Mouse (Mus musculus): ENCODE measurements at regions not wholly inside any gene's neighbourhood (a gene's known extent, or its start where the extent isn't known, plus 50 kb on each side); places are given as distances from the start of the nearest gene placed in this dataset.

DNA sequence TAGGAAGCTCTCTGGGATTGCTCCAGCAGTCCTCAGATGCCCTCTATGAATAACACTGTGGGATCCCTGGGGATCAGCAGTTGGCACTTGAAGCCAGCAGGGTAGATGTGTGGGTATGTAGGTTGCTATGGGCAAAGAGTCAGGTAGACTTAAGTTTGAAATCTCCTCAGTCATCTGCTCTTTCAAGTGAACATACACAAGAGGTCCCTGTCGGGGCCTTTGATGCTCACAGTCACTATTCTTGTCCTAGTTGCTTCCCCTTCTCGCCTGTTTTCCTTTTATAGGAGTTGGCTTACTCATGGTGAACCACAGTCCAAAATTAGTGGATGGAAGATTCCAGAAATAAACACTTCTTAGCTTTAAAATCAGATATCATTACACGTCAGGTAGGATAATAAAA lies 92.2 kb upstream of the Bod1 start:
- Histone ChIP-seq H3K36me3 (replicated peaks in 1 of 2; ENCODE audit: control insufficient read depth in 1 of 2, insufficient read depth in 1 of 2, low read length in 1 of 2) (no peaks in the 10 kb centered on the region), H3K9me3 (replicated peaks; ENCODE audit: low read length) (peaks cover 12% of the 10 kb centered on the region), H3K4me1 (ENCODE audit: control insufficient read depth in 1 of 2, insufficient read depth in 2 of 2) (peaks cover 11 to 49% of the 10 kb centered on the region in 2 experiments; a peak in 3 of 4 replicates), H3K27ac (ENCODE audit: insufficient read depth, low read depth) (no peak overlapping the region), H3K79me2 (replicated peaks; ENCODE audit: control insufficient read depth, extremely low read depth, insufficient read depth, poor library complexity, severe bottlenecking) (no peaks in the 10 kb centered on the region), H3K4me3 (replicated peaks in 1 of 3; ENCODE audit: low read depth in 2 of 3, low read length in 2 of 3, poor library complexity in 1 of 3) (no peak overlapping the region), H3K9ac (ENCODE audit: insufficient read depth, low read depth) (no peak overlapping the region), H3K4me2 (ENCODE audit: insufficient read depth, low read depth, poor library complexity, severe bottlenecking) (no peak overlapping the region), H3K27me3 (replicated peaks) (no peaks in the 10 kb centered on the region)
- dilution Hi-C loops (cut with MboI; ENCODE audit: extremely low pct_ligation_motif_present, extremely low pct_unique_long_range_greater_than_20kb, low sequenced_read_pairs) (no loop called here), in situ Hi-C loops (cut with MboI; ENCODE audit: low pct_ligation_motif_present, low pct_unique_long_range_greater_than_20kb, low sequenced_read_pairs) (no loop called here)
- TF ChIP-seq EP300 (IDR thresholded peaks at IDR 0.05; ENCODE audit: low read length) = no peak
- no peak for TF ChIP-seq SIN3A (IDR thresholded peaks at IDR 0.05; ENCODE audit: low read length)
- no peak for TF ChIP-seq HCFC1 (IDR thresholded peaks at IDR 0.05; ENCODE audit: low read depth, low read length)
- TF ChIP-seq MEF2A (IDR thresholded peaks at IDR 0.05; ENCODE audit: borderline replicate concordance, low read depth, low read length) = peak; percentile 20; the same call in 1 of the 2 replicates
- no peak for TF ChIP-seq ZC3H11A (IDR thresholded peaks at IDR 0.05; ENCODE audit: low read depth, low read length)
- no peak for TF ChIP-seq ELF1 (IDR thresholded peaks at IDR 0.05; ENCODE audit: low read depth, low read length)
- no peak for TF ChIP-seq ETS1 (conservative IDR thresholded peaks at IDR 0.05; ENCODE audit: low read depth, low read length)
- DNase-seq (ENCODE audit: extremely low read depth) = no peak

DNA sequence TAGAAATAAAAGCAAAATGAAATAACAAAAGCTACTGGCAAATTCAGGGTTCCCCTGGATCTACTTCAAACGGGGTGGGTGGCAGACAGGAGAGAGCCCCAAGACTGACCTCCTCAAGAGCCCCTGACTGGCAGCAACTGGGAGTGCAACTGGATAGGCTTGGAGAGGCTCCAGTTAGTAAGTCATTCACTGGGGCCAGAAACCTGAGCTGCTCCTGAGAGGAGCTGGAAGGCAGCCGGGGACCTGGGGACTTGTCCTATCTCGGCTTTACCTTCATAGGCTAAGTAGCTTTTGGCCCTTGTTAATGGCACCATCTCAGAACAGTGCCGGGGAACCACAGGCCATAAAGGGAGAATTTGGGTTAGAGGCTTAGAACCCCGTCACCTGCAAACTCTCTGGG lies 94.6 kb upstream of the Bod1 start:
- Histone ChIP-seq H3K4me1 (ENCODE audit: control insufficient read depth in 1 of 2, insufficient read depth in 2 of 2) (peaks cover 0 to 24% of the 10 kb centered on the region in 2 experiments; a peak in 2 of 4 replicates), H3K9ac (ENCODE audit: insufficient read depth, low read depth) (no peak overlapping the region), H3K4me2 (ENCODE audit: insufficient read depth, low read depth, poor library complexity, severe bottlenecking) (no peak overlapping the region), H3K9me3 (replicated peaks; ENCODE audit: low read length) (peaks cover 12% of the 10 kb centered on the region), H3K36me3 (replicated peaks in 1 of 2; ENCODE audit: control insufficient read depth in 1 of 2, insufficient read depth in 1 of 2, low read length in 1 of 2) (no peaks in the 10 kb centered on the region), H3K27me3 (replicated peaks) (no peaks in the 10 kb centered on the region), H3K27ac (ENCODE audit: insufficient read depth, low read depth) (no peak overlapping the region), H3K4me3 (replicated peaks in 1 of 3; ENCODE audit: low read depth in 2 of 3, low read length in 2 of 3, poor library complexity in 1 of 3) (no peak overlapping the region), H3K79me2 (replicated peaks; ENCODE audit: control insufficient read depth, extremely low read depth, insufficient read depth, poor library complexity, severe bottlenecking) (no peaks in the 10 kb centered on the region)
- TF ChIP-seq RAD21 (IDR thresholded peaks at IDR 0.05; ENCODE audit: low read depth, low read length) = no peak
- no peak for TF ChIP-seq ELF1 (IDR thresholded peaks at IDR 0.05; ENCODE audit: low read depth, low read length)
- no peak for TF ChIP-seq ZC3H11A (IDR thresholded peaks at IDR 0.05; ENCODE audit: low read depth, low read length)
- TF ChIP-seq USF1 (IDR thresholded peaks at IDR 0.05; ENCODE audit: low read depth, low read length) = no peak
- no peak for TF ChIP-seq POLR2AphosphoS2 (IDR thresholded peaks at IDR 0.05; ENCODE audit: low read depth, low read length)
- no peak for TF ChIP-seq GABPA (IDR thresholded peaks at IDR 0.05; ENCODE audit: insufficient replicate concordance, low read depth, low read length)
- TF ChIP-seq NELFE (IDR thresholded peaks at IDR 0.05; ENCODE audit: low read depth, low read length) = no peak
- no peak for TF ChIP-seq ETS1 (conservative IDR thresholded peaks at IDR 0.05; ENCODE audit: low read depth, low read length)
- TF ChIP-seq UBTF (IDR thresholded peaks at IDR 0.05; ENCODE audit: low read depth, low read length) = no peak
- no peak for TF ChIP-seq JUND (conservative IDR thresholded peaks at IDR 0.05; ENCODE audit: low read depth, low read length)
- in situ Hi-C loops (cut with MboI; ENCODE audit: low pct_ligation_motif_present, low pct_unique_long_range_greater_than_20kb, low sequenced_read_pairs) (no loop called here), dilution Hi-C loops (cut with MboI; ENCODE audit: extremely low pct_ligation_motif_present, extremely low pct_unique_long_range_greater_than_20kb, low sequenced_read_pairs) (no loop called here)
- DNase-seq (ENCODE audit: extremely low read depth) = no peak

Data from CH12.LX (cell line).